8 mouse cellular contexts compared by ENCODE assay signal in the genomic region with DNA sequence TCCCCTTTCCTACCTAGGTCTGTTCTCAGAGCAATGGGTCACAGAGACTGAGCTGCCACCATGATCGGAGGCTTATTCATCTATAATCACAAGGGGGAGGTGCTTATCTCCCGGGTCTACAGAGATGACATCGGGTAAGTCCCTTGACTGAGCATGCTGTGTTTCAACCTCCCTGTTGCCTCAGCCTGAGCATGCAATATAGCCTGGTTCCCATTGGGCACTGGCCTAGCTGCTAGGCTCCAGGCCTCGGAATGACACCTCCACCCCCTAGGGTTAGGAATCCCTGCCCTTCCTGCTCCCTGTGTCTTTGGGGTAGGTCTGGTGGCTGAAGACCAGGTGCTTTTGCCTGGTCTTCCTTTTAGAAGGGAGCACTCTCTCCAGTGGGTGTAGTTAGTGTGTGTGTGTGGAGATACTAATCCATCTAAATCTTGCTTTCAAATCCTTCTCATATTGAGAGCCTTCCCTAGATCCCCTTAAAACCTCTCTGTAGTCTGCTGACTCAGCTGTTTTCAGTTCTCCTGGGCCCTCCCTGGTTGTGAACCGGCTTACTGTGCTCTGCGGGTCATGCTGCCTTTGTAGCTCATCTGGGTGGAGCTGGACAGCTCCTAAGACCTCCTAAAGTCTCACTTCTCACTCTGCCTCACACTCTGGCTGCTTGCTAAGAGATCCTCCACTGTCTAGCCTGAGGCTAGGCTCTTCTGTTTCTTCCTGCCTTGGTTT. TPM values are rescaled to one million over a fixed set of nuclear protein-coding genes. Genes with fewer than 3 reads are reported as not detected.
DNase-seq lines count a peak whose midpoint lies in the region; ATAC-seq and TF ChIP-seq lines count a peak whose summit lies in the region.

No protein-coding gene starts in this region.

- H3K79me2 ChIP-seq in myocyte (ENCODE audit: control insufficient read depth, insufficient read depth), result peaks cover 35% of the 10 kb centered on the region

- ATAC-seq in intestine, embryonic 14.5 days (replicated peaks; ENCODE audit: low FRiP score, low TSS enrichment, low read depth), result no peak

- H3K4me3 ChIP-seq in kidney, adult 2 months (ENCODE audit: insufficient read depth, low read depth, low read length), result peak overlapping the region; percentile 16
- peak overlapping the region; percentile 62; the same call in 1 of the 2 replicates for H3K4me3 ChIP-seq in cortical plate, adult 2 months (ENCODE audit: insufficient read depth, low read length)
- no peak overlapping the region for H3K4me3 ChIP-seq in intestine, embryonic 14.5 days (ENCODE audit: low read depth, low read length)
- H3K4me3 ChIP-seq in myocyte, result peak overlapping the region; percentile 89

- TF ChIP-seq CTCF in kidney, adult 2 months (conservative IDR thresholded peaks at IDR 0.05; ENCODE audit: insufficient read depth, insufficient read length, low read depth, low read length), result no peak
- TF ChIP-seq CTCF in cortical plate, adult 2 months (IDR thresholded peaks at IDR 0.05; ENCODE audit: extremely low read depth, insufficient read depth, low read length), result no peak

- DNase-seq in kidney, adult 2 months, result peak; percentile 17
- DNase-seq in kidney, postnatal 4 days, result no peak
- no peak for DNase-seq in intestine, embryonic 14.5 days (ENCODE audit: low spot score)
- no peak for DNase-seq in left cerebral cortex, adult 11 months (ENCODE audit: low spot score)
- no peak for DNase-seq in layer of hippocampus, postnatal 25 days (ENCODE audit: extremely low spot score in 1 of 2, low spot score in 1 of 2)
- no peak for DNase-seq in frontal cortex, postnatal 25 days (ENCODE audit: low spot score in 2 of 2)

- H3K9me3 ChIP-seq in intestine, embryonic 14.5 days (ENCODE audit: control insufficient read depth, low read length), result no peaks in the 10 kb centered on the region

- H3K27ac ChIP-seq in kidney, adult 2 months (ENCODE audit: insufficient read depth, low read depth, low read length), result peak overlapping the region; percentile 20; the same call in 1 of the 2 replicates
- no peak overlapping the region for H3K27ac ChIP-seq in cortical plate, adult 2 months (ENCODE audit: insufficient read depth, low read length)
- H3K27ac ChIP-seq in intestine, embryonic 14.5 days (ENCODE audit: low read depth), result no peak overlapping the region

- peaks cover 8% of the 10 kb centered on the region for H3K4me1 ChIP-seq in kidney, adult 2 months (ENCODE audit: control insufficient read depth, insufficient read depth, low read length)
- peaks cover 7% of the 10 kb centered on the region for H3K4me1 ChIP-seq in cortical plate, adult 2 months (ENCODE audit: control insufficient read depth, insufficient read depth, low read length)
- H3K4me1 ChIP-seq in intestine, embryonic 14.5 days (replicated peaks; ENCODE audit: control insufficient read depth, insufficient read depth, low read length), result peaks cover 19% of the 10 kb centered on the region

- WGBS in kidney, adult 2 months, result 19% methylated on average over 6 of the region's 6 CpGs
- 48% methylated on average over 6 of the region's 6 CpGs for WGBS in intestine, embryonic 14.5 days

- H3K4me2 ChIP-seq in intestine, embryonic 14.5 days (ENCODE audit: low read length), result peak overlapping the region; percentile 94
- peak overlapping the region; percentile 100 for H3K4me2 ChIP-seq in myocyte (ENCODE audit: low read depth)

- TF ChIP-seq POLR2A in kidney, adult 2 months (IDR thresholded peaks at IDR 0.05; ENCODE audit: low read depth, low read length), result no peak
- TF ChIP-seq POLR2A in cortical plate, adult 2 months (IDR thresholded peaks at IDR 0.05; ENCODE audit: extremely low read depth, insufficient read depth, low read length), result no peak
- TF ChIP-seq POLR2A in myocyte (IDR thresholded peaks at IDR 0.05; ENCODE audit: insufficient read length, low read depth), result no peak

- peak overlapping the region; percentile 20; the same call in 1 of the 2 replicates for H3K9ac ChIP-seq in intestine, embryonic 14.5 days (ENCODE audit: low read length)

- no peaks in the 10 kb centered on the region for H3K27me3 ChIP-seq in kidney, adult 2 months (replicated peaks; ENCODE audit: control insufficient read depth, insufficient read depth, low read length)
- no peaks in the 10 kb centered on the region for H3K27me3 ChIP-seq in intestine, embryonic 14.5 days (replicated peaks; ENCODE audit: control insufficient read depth, insufficient read depth, low read length)
- no peaks in the 10 kb centered on the region for H3K27me3 ChIP-seq in myocyte (ENCODE audit: control insufficient read depth, insufficient read depth, insufficient read length)

- H3ac ChIP-seq in myocyte (ENCODE audit: control insufficient read depth, insufficient read length), result peak overlapping the region; percentile 9

- H3K36me3 ChIP-seq in kidney, adult 2 months (ENCODE audit: control insufficient read depth, insufficient read depth, low read length), result peaks cover 11% of the 10 kb centered on the region
- H3K36me3 ChIP-seq in intestine, embryonic 14.5 days (ENCODE audit: control insufficient read depth, insufficient read depth, low read length), result peaks cover 61% of the 10 kb centered on the region
- H3K36me3 ChIP-seq in myocyte (ENCODE audit: control insufficient read depth, insufficient read depth), result peaks cover 27% of the 10 kb centered on the region

TF ChIP-seq in myocyte, 11 proteins besides CTCF, POLR2A, EP300 and RAD21:
- TF ChIP-seq MYOD1 (IDR thresholded peaks at IDR 0.05; ENCODE audit: control insufficient read depth in 1 of 3, insufficient read length in 2 of 3, low read depth in 2 of 3) (no peak), CEBPB (IDR thresholded peaks at IDR 0.05; ENCODE audit: insufficient read depth, poor library complexity, severe bottlenecking) (no peak), TCF3 (IDR thresholded peaks at IDR 0.05; ENCODE audit: insufficient read length, low read depth) (no peak), POLR2AphosphoS2 (IDR thresholded peaks at IDR 0.05; ENCODE audit: insufficient read length, low read depth) (no peak), MYOG (IDR thresholded peaks at IDR 0.05; ENCODE audit: control insufficient read depth in 1 of 3, insufficient read depth in 1 of 3, insufficient read length in 2 of 3, low read depth in 2 of 3) (no peak), USF1 (IDR thresholded peaks at IDR 0.05; ENCODE audit: low read depth) (no peak), TCF12 (IDR thresholded peaks at IDR 0.05; ENCODE audit: insufficient read depth, poor library complexity, severe bottlenecking) (no peak), SRF (IDR thresholded peaks at IDR 0.05; ENCODE audit: control insufficient read depth, insufficient read length, low read depth) (no peak), E2F4 (IDR thresholded peaks at IDR 0.05; ENCODE audit: insufficient read depth) (no peak), MAX (IDR thresholded peaks at IDR 0.05; ENCODE audit: low read depth) (no peak), REST (IDR thresholded peaks at IDR 0.05; ENCODE audit: insufficient read depth, insufficient read length) (no peak)

RNA-seq across cellular contexts. Expression of gene Ap2m1, which starts 2.5 kb away (rescaled TPM):
- polyA plus RNA-seq in kidney, adult 2 months (2012; rRNA removed), result 639 and 682 TPM in 2 replicates
- polyA plus RNA-seq in cortical plate, adult 2 months (2012; rRNA removed), result 1,329 and 1,383 TPM in 2 replicates
- polyA plus RNA-seq in intestine, embryonic 14.5 days (2014; fragmentation: Nextera tagmentation; extraction: Ambion mirVana), result 630 and 682 TPM in 2 replicates
- polyA plus RNA-seq in myocyte (2012; fragmentation: generic; extraction: Trizol), result 446 TPM
- 100 to 1,000 TPM; 753 to 800 TPM for total RNA-seq in layer of hippocampus, postnatal 25 days (2021)

RNA-seq across cellular contexts. Expression of gene Abcf3, which starts 10.6 kb away (rescaled TPM):
- polyA plus RNA-seq in kidney, adult 2 months (2012; rRNA removed), result 39.0 and 45.1 TPM in 2 replicates
- polyA plus RNA-seq in cortical plate, adult 2 months (2012; rRNA removed), result 78.5 and 83.5 TPM in 2 replicates
- 47.9 and 55.5 TPM in 2 replicates for polyA plus RNA-seq in intestine, embryonic 14.5 days (2014; fragmentation: Nextera tagmentation; extraction: Ambion mirVana)
- polyA plus RNA-seq in myocyte (2012; fragmentation: generic; extraction: Trizol), result 50.2 TPM
- 10 to 100 TPM; 79.4 to 89.4 TPM for total RNA-seq in layer of hippocampus, postnatal 25 days (2021)

RNA-seq across cellular contexts. Expression of gene Dvl3, which starts 21.0 kb away (rescaled TPM):
- 33.5 and 37.4 TPM in 2 replicates for polyA plus RNA-seq in kidney, adult 2 months (2012; rRNA removed)
- 41.7 and 42.5 TPM in 2 replicates for polyA plus RNA-seq in cortical plate, adult 2 months (2012; rRNA removed)
- 24.6 and 26.1 TPM in 2 replicates for polyA plus RNA-seq in intestine, embryonic 14.5 days (2014; fragmentation: Nextera tagmentation; extraction: Ambion mirVana)
- 32.9 TPM for polyA plus RNA-seq in myocyte (2012; fragmentation: generic; extraction: Trizol)
- total RNA-seq in layer of hippocampus, postnatal 25 days (2021), result 10 to 100 TPM; 57.2 to 68.3 TPM

RNA-seq across cellular contexts. Expression of gene Eif2b5, which starts 39.1 kb away (rescaled TPM):
- polyA plus RNA-seq in kidney, adult 2 months (2012; rRNA removed), result 30.4 and 33.9 TPM in 2 replicates
- polyA plus RNA-seq in cortical plate, adult 2 months (2012; rRNA removed), result 49.1 and 50.4 TPM in 2 replicates
- polyA plus RNA-seq in intestine, embryonic 14.5 days (2014; fragmentation: Nextera tagmentation; extraction: Ambion mirVana), result 98.9 and 99.8 TPM in 2 replicates
- polyA plus RNA-seq in myocyte (2012; fragmentation: generic; extraction: Trizol), result 94.7 TPM
- 10 to 100 TPM; 46.0 to 53.3 TPM for total RNA-seq in layer of hippocampus, postnatal 25 days (2021)

RNA-seq across cellular contexts. Expression of gene Vwa5b2, which starts 51.5 kb away (rescaled TPM):
- 0.14 and 0.33 TPM in 2 replicates for polyA plus RNA-seq in kidney, adult 2 months (2012; rRNA removed)
- polyA plus RNA-seq in cortical plate, adult 2 months (2012; rRNA removed), result 102 and 119 TPM in 2 replicates
- polyA plus RNA-seq in intestine, embryonic 14.5 days (2014; fragmentation: Nextera tagmentation; extraction: Ambion mirVana), result 5.3 and 6.2 TPM in 2 replicates
- polyA plus RNA-seq in myocyte (2012; fragmentation: generic; extraction: Trizol), result 0.04 TPM
- 10 to 100 TPM; 22.8 to 24.2 TPM for total RNA-seq in layer of hippocampus, postnatal 25 days (2021)
